Mouse (Mus musculus) 3134 (cell line): ENCODE data around the gene F2.

Experiments
- DNase-seq: peaks from one replicate; pipeline ENCODE4 v3.0.0-alpha.2; 2011; ENCODE audit warnings: low spot score; ENCODE audit not compliant: insufficient read length; ENCODE audit errors: extremely low read depth

Gene F2

GRCm38 (mm10) chr2:91586242-91586641 lies 50.0 kb downstream of the F2 start:
- DNase-seq, result no peak

- DNase-seq, result no peak
These were observed 55.3 kb downstream of the F2 start for GRCm38 (mm10) chr2:91580894-91581293.
